12 mouse cellular contexts compared by ENCODE assay signal in the genomic region with DNA sequence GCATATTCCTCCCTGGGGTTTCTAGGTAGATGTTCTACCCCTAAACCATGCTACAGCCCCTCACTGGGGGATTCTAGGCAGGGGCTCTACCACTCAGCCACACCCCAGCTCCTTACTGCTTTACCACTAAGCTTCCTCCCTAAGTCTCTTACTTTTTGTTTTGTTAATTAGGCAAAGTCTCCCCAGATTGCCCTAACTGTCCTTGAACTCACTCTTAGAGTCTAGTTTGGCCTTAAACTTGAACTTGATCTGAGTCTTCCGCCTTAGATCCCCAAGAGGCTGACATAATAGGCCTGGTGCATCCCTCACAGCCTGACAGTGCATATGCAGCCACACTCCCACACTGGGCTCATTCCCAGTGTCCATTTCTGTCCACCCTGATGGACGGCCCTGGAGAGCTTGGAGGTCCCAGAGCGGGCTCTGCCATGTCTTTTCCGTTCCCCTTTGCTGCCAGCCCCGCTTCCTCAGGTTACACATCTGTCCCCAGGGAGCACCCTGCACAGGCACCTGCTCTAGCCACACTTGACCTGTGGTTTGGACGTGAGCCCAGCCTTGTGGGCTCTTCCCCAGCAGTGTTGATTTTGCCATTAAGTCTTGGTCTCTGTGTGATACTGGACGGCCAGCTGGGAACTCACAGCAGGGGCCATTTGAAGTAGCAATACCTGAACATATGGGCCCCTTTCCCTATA. TPM values are rescaled to one million over a fixed set of nuclear protein-coding genes. Genes with fewer than 3 reads are reported as not detected.
A peak's percentile ranks its signal among the peaks of the same experiment; 100 is the strongest.
DNase-seq lines count a peak whose midpoint lies in the region; ATAC-seq and TF ChIP-seq lines count a peak whose summit lies in the region.
"Had no signal": no experiment of that assay in that cellular context is flagged by ENCODE, and none has a peak within 500 bp of the region (broad histone marks: within the 10 kb centered on the region; RNA-seq: fewer than 3 reads in every experiment).

No protein-coding gene starts in this region.

- no peak overlapping the region for H3K4me3 ChIP-seq in CH12.LX (replicated peaks in 1 of 3; ENCODE audit: low read depth in 2 of 3, low read length in 2 of 3, poor library complexity in 1 of 3)
- no peak overlapping the region for H3K4me3 ChIP-seq in forebrain, embryonic 12.5 days (replicated peaks)
- no peak overlapping the region for H3K4me3 ChIP-seq in cerebellum, adult 2 months (replicated peaks; ENCODE audit: insufficient read depth, low read depth, low read length)
- H3K4me3 ChIP-seq: limb, embryonic 12.5 days; midbrain, embryonic 12.5 days had no signal

- 89% methylated on average over 7 of the region's 7 CpGs for WGBS in forebrain, embryonic 12.5 days
- 55% methylated on average over 7 of the region's 7 CpGs for WGBS in cerebellum, adult 2 months

- TF ChIP-seq CTCF in CH12.LX (conservative IDR thresholded peaks at IDR 0.05 in 1 of 2, IDR thresholded peaks at IDR 0.05 in 1 of 2; ENCODE audit: low read depth in 2 of 2, low read length in 2 of 2): no peak
- TF ChIP-seq CTCF in cerebellum, adult 2 months (IDR thresholded peaks at IDR 0.05; ENCODE audit: borderline replicate concordance, insufficient read depth, low read depth, low read length): no peak

- H3K4me1 ChIP-seq in CH12.LX (ENCODE audit: control insufficient read depth in 1 of 2, insufficient read depth in 2 of 2): peaks cover 26 to 42% of the 10 kb centered on the region in 2 experiments
- H3K4me1 ChIP-seq in forebrain, embryonic 12.5 days: no peaks in the 10 kb centered on the region
- H3K4me1 ChIP-seq in cerebellum, adult 2 months (ENCODE audit: control insufficient read depth, insufficient read depth, low read length): peaks cover 16% of the 10 kb centered on the region
- H3K4me1 ChIP-seq: midbrain, embryonic 12.5 days had no signal

- in situ Hi-C loops in CH12.LX (cut with MboI; ENCODE audit: low pct_ligation_motif_present, low pct_unique_long_range_greater_than_20kb, low sequenced_read_pairs): no loop called here

- no peak for TF ChIP-seq POLR2A in CH12.LX (IDR thresholded peaks at IDR 0.05; ENCODE audit: low read depth, low read length)
- no peak for TF ChIP-seq POLR2A in cerebellum, adult 2 months (IDR thresholded peaks at IDR 0.05; ENCODE audit: borderline replicate concordance, insufficient read depth, low read length)

- dilution Hi-C loops in CH12.LX (cut with MboI; ENCODE audit: extremely low pct_ligation_motif_present, extremely low pct_unique_long_range_greater_than_20kb, low sequenced_read_pairs): no loop called here

- H3K27ac ChIP-seq in CH12.LX (ENCODE audit: insufficient read depth, low read depth): no peak overlapping the region
- no peak overlapping the region for H3K27ac ChIP-seq in forebrain, embryonic 12.5 days
- no peak overlapping the region for H3K27ac ChIP-seq in cerebellum, adult 2 months (ENCODE audit: insufficient read depth, low read length)
- H3K27ac ChIP-seq: limb, embryonic 12.5 days; midbrain, embryonic 12.5 days had no signal

- peaks cover 20 to 71% of the 10 kb centered on the region in 2 experiments for H3K36me3 ChIP-seq in CH12.LX (replicated peaks in 1 of 2; ENCODE audit: control insufficient read depth in 1 of 2, insufficient read depth in 1 of 2, low read length in 1 of 2)
- peaks cover 43% of the 10 kb centered on the region for H3K36me3 ChIP-seq in forebrain, embryonic 12.5 days (replicated peaks)

- no peaks in the 10 kb centered on the region for H3K79me2 ChIP-seq in CH12.LX (replicated peaks; ENCODE audit: control insufficient read depth, extremely low read depth, insufficient read depth, poor library complexity, severe bottlenecking)

- DNase-seq in 3T3-L1 (ENCODE audit: low read depth, low spot score) (peak; percentile 53), CH12.LX (ENCODE audit: extremely low read depth) (peak; percentile 31)
- DNase-seq in gastrocnemius, postnatal 14 days: peak; percentile 58
- no peak for DNase-seq in layer of hippocampus, adult 11-12 months (ENCODE audit: low spot score)
- DNase-seq in cerebellum, adult 2 months: no peak
- DNase-seq: cerebellum, adult 9-10 months; kidney, adult 8-10 months; retina, postnatal 1 day had no signal

- no peak overlapping the region for H3K9ac ChIP-seq in CH12.LX (ENCODE audit: insufficient read depth, low read depth)
- H3K9ac ChIP-seq in forebrain, embryonic 12.5 days: no peak overlapping the region
- H3K9ac ChIP-seq: limb, embryonic 12.5 days; midbrain, embryonic 12.5 days had no signal

- no peak for TF ChIP-seq RAD21 in CH12.LX (IDR thresholded peaks at IDR 0.05; ENCODE audit: low read depth, low read length)

- H3K4me2 ChIP-seq in CH12.LX (ENCODE audit: insufficient read depth, low read depth, poor library complexity, severe bottlenecking): no peak overlapping the region
- H3K4me2 ChIP-seq in forebrain, embryonic 12.5 days: no peak overlapping the region
- H3K4me2 ChIP-seq: limb, embryonic 12.5 days; midbrain, embryonic 12.5 days had no signal

- TF ChIP-seq EP300 in CH12.LX (IDR thresholded peaks at IDR 0.05; ENCODE audit: low read length): peak; percentile 84

- H3K9me3 ChIP-seq in CH12.LX (replicated peaks; ENCODE audit: low read length): no peaks in the 10 kb centered on the region
- H3K9me3 ChIP-seq in forebrain, embryonic 12.5 days: no peaks in the 10 kb centered on the region
- H3K9me3 ChIP-seq: limb, embryonic 12.5 days; midbrain, embryonic 12.5 days had no signal

- intact Hi-C loops in gastrocnemius, postnatal 14 days (cut with DNase I; ENCODE audit: low total_unique reads): no loop called here

- ATAC-seq in megakaryocyte, adult 5-6 weeks (ENCODE audit: poor library complexity, severe bottlenecking): 0 out of 2 replicates have a peak, but pooled peaks have one; percentile 11
- ATAC-seq in forebrain, embryonic 12.5 days (ENCODE audit: low FRiP score): no peak

- no peaks in the 10 kb centered on the region for H3K27me3 ChIP-seq in CH12.LX (replicated peaks)
- no peaks in the 10 kb centered on the region for H3K27me3 ChIP-seq in forebrain, embryonic 12.5 days
- H3K27me3 ChIP-seq in cerebellum, adult 2 months (ENCODE audit: control insufficient read depth, insufficient read depth, low read length): no peaks in the 10 kb centered on the region
- H3K27me3 ChIP-seq: limb, embryonic 12.5 days; midbrain, embryonic 12.5 days had no signal

TF ChIP-seq in CH12.LX, 34 proteins besides CTCF, POLR2A, EP300 and RAD21 (continues in another document):
- TF ChIP-seq MEF2A (IDR thresholded peaks at IDR 0.05; ENCODE audit: borderline replicate concordance, low read depth, low read length): peak; percentile 80; the same call in 1 of the 2 replicates
- TF ChIP-seq ZC3H11A (IDR thresholded peaks at IDR 0.05; ENCODE audit: low read depth, low read length): no peak
- 0 out of 2 replicates have a peak, but pooled peaks have one; percentile 58 for TF ChIP-seq KAT2A (IDR thresholded peaks at IDR 0.05; ENCODE audit: insufficient replicate concordance, low read length)
- peak; percentile 49; the same call in 1 of the 2 replicates for TF ChIP-seq SIN3A (IDR thresholded peaks at IDR 0.05; ENCODE audit: low read length)
- TF ChIP-seq CHD1 (IDR thresholded peaks at IDR 0.05; ENCODE audit: low read depth, low read length): no peak
- TF ChIP-seq PAX5 (IDR thresholded peaks at IDR 0.05; ENCODE audit: low read length): no peak
- peak; percentile 35; the same call in 1 of the 2 replicates for TF ChIP-seq NRF1 (IDR thresholded peaks at IDR 0.05; ENCODE audit: low read depth, low read length)
- no peak for TF ChIP-seq ELF1 (IDR thresholded peaks at IDR 0.05; ENCODE audit: low read depth, low read length)
- 0 out of 2 replicates have a peak, but pooled peaks have one; percentile 35 for TF ChIP-seq MAX (IDR thresholded peaks at IDR 0.05; ENCODE audit: low read length)
- peak; percentile 86 for TF ChIP-seq IRF4 (IDR thresholded peaks at IDR 0.05; ENCODE audit: low read depth, low read length)
- TF ChIP-seq USF2 (conservative IDR thresholded peaks at IDR 0.05; ENCODE audit: low read depth, low read length): no peak
- peak; percentile 71 for TF ChIP-seq MAFK (IDR thresholded peaks at IDR 0.05; ENCODE audit: insufficient replicate concordance, low read length)
- TF ChIP-seq POLR2AphosphoS2 (IDR thresholded peaks at IDR 0.05; ENCODE audit: low read depth, low read length): no peak
- no peak for TF ChIP-seq JUN (IDR thresholded peaks at IDR 0.05; ENCODE audit: insufficient read depth, low read depth, low read length)
- TF ChIP-seq MXI1 (IDR thresholded peaks at IDR 0.05; ENCODE audit: low read depth, low read length): peak; percentile 62
- TF ChIP-seq TBP (conservative IDR thresholded peaks at IDR 0.05; ENCODE audit: low read depth, low read length): no peak
- TF ChIP-seq UBTF (IDR thresholded peaks at IDR 0.05; ENCODE audit: low read depth, low read length): no peak
- no peak for TF ChIP-seq USF1 (IDR thresholded peaks at IDR 0.05; ENCODE audit: low read depth, low read length)
- peak; percentile 67; the same call in 1 of the 2 replicates for TF ChIP-seq CHD2 (IDR thresholded peaks at IDR 0.05; ENCODE audit: low read length)
- TF ChIP-seq ZKSCAN1 (IDR thresholded peaks at IDR 0.05; ENCODE audit: borderline replicate concordance, low read depth, low read length): no peak
- TF ChIP-seq BHLHE40 (IDR thresholded peaks at IDR 0.05; ENCODE audit: low read depth, low read length): peak; percentile 91
- peak; percentile 74 for TF ChIP-seq ETS1 (conservative IDR thresholded peaks at IDR 0.05; ENCODE audit: low read depth, low read length)
- TF ChIP-seq ZMIZ1 (IDR thresholded peaks at IDR 0.05; ENCODE audit: low read depth, low read length): no peak
- TF ChIP-seq TCF12 (IDR thresholded peaks at IDR 0.05; ENCODE audit: low read depth, low read length): peak; percentile 99

RNA-seq across cellular contexts. Expression of gene Bhlha15, which starts 6.3 kb away (rescaled TPM):
- total RNA-seq in CH12.LX (2012; rRNA removed) (6.1 and 9.1 TPM in 2 replicates), CH12.LX (2014; rRNA removed) (0.90 and 1.00 TPM in 2 replicates)
- 4.0 TPM in 2 replicates for polyA plus RNA-seq in CH12.LX (2012; ENCODE audit: insufficient read length, low read depth)
- total RNA-seq in gastrocnemius, postnatal 14 days (2021): not detected
- 0.07 and 0.16 TPM in 2 replicates for total RNA-seq in megakaryocyte, adult 5-6 weeks (2015)
- total RNA-seq in megakaryocyte, adult 5-6 weeks (2017): 0.07 TPM in 1 of 2 replicates, not detected in the other
- 0.09 and 0.13 TPM in 2 replicates for polyA plus RNA-seq in forebrain, embryonic 12.5 days (2016; fragmentation: Nextera tagmentation; extraction: Ambion mirVana)
- 0.14 and 0.15 TPM in 2 replicates for polyA plus RNA-seq in cerebellum, adult 2 months (2012; rRNA removed)
- polyA plus RNA-seq: midbrain, embryonic 12.5 days had no signal

RNA-seq across cellular contexts. Expression of gene Tecpr1, which starts 39.6 kb away (rescaled TPM):
- total RNA-seq in CH12.LX (2012; rRNA removed) (5.3 and 6.0 TPM in 2 replicates), CH12.LX (2014; rRNA removed) (2.2 and 2.8 TPM in 2 replicates)
- 5.8 and 6.2 TPM in 2 replicates for polyA plus RNA-seq in CH12.LX (2012; ENCODE audit: insufficient read length, low read depth)
- total RNA-seq in gastrocnemius, postnatal 14 days (2021): 10 to 100 TPM; 13.9 to 17.8 TPM
- total RNA-seq in megakaryocyte, adult 5-6 weeks (2015): 6.0 and 9.8 TPM in 2 replicates
- 8.0 and 13.0 TPM in 2 replicates for total RNA-seq in megakaryocyte, adult 5-6 weeks (2017)
- 31.7 and 32.3 TPM in 2 replicates for polyA plus RNA-seq in forebrain, embryonic 12.5 days (2016; fragmentation: Nextera tagmentation; extraction: Ambion mirVana)
- polyA plus RNA-seq in cerebellum, adult 2 months (2012; rRNA removed): 164 and 182 TPM in 2 replicates

Comparison
In these comparisons a context has a peak if more than half of its experiments do, and no peak if none do; other contexts are left out.
1. DNase-seq: peak in 3T3-L1 (single experiment), CH12.LX (single experiment) and gastrocnemius, postnatal 14 days (single experiment); none in layer of hippocampus, adult 11-12 months (single experiment) and cerebellum, adult 2 months (0 of 2).